Mouse (Mus musculus): Measurements from ENCODE around the gene Gjc1. TPM values are rescaled to one million over a fixed set of nuclear protein-coding genes. Genes with fewer than 3 reads are reported as not detected.
A peak's percentile ranks its signal among the peaks of the same experiment; 100 is the strongest.

Gene Gjc1
- 2.7 and 3.3 TPM in 2 replicates for polyA plus RNA-seq (2015; fragmentation: Nextera tagmentation; extraction: Ambion mirVana)

- Histone ChIP-seq H3K36me3 (no peaks in the 10 kb centered on the region), H3K4me3 (replicated peaks) (peak within 1 kb of the TSS; percentile 57), H3K27me3 (peaks cover 83% of the 10 kb centered on the region), H3K9ac (peak within 1 kb of the TSS; percentile 58), H3K4me1 (replicated peaks) (peaks cover 11% of the 10 kb centered on the region), H3K9me3 (replicated peaks) (no peaks in the 10 kb centered on the region), H3K27ac (peak within 1 kb of the TSS; percentile 61; the same call in 1 of the 2 replicates), H3K4me2 (peak within 1 kb of the TSS; percentile 67)
- no peak for DNase-seq
- no peak for ATAC-seq (ENCODE audit: low read depth)
- WGBS (ENCODE audit: insufficient replicate concordance): under 1% methylated on average over 92 of the region's 97 CpGs
Observed at GRCm38 (mm10) chr11:102819021-102819782, at the start of gene Gjc1. TSS of gene Gjc1 (minus strand) at chr11:102819700.

DNA sequence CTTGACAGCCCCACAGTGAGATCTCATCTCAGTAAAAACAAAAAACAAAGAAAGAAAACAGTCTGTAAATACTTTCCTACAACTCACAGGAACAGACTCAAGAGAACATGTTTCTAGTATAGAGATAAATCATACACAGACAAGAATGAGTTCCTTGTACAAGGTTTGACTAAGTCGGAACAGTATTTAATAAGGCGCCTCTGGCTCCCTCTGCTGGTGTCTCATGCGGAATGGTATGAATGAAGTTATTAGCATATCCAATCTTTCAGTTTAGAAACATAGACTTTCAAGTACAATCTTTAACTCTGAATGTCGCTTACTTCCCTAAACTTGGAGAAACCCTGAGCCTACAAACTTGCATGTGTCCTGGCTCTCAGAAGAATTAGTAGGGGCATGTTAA is 44.8 kb upstream of the Gjc1 start:
- DNase-seq (peak; percentile 9), ATAC-seq (ENCODE audit: low read depth) (no peak)
- Histone ChIP-seq H3K9me3 (replicated peaks) (no peaks in the 10 kb centered on the region), H3K4me1 (replicated peaks) (no peaks in the 10 kb centered on the region), H3K36me3 (peaks cover 97% of the 10 kb centered on the region), H3K27me3 (no peaks in the 10 kb centered on the region), H3K27ac (no peak overlapping the region), H3K4me2 (no peak overlapping the region), H3K9ac (no peak overlapping the region), H3K4me3 (replicated peaks) (no peak overlapping the region)
- WGBS (ENCODE audit: insufficient replicate concordance): 58% methylated on average over 4 of the region's 4 CpGs

DNA sequence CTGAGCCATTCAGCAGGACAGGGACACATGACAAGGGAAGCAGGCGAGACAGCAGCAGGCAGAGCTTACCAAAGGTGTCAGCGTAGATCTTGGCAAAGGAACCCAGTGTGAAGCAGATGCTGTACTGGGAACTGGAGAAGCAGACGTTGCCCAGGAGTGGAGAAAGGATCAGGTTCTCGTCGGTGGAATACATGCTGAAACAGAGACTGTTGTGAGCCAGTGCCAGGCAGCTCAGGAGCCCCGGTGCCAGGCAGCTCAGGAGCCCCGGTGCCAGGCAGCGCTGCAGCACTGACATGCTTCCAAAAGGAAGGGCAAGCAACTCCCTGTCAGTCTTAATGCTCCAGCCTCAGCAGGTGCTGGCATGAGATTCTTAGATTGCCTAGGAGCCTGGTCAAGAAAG is 40.4 kb upstream of the Gjc1 start:
- no peak overlapping the region for H3K4me2 ChIP-seq
- H3K9ac ChIP-seq: no peak overlapping the region
- H3K4me3 ChIP-seq (replicated peaks): no peak overlapping the region
- no peaks in the 10 kb centered on the region for H3K4me1 ChIP-seq (replicated peaks)
- H3K36me3 ChIP-seq: peaks cover 99% of the 10 kb centered on the region
- no peaks in the 10 kb centered on the region for H3K9me3 ChIP-seq (replicated peaks)
- no peak overlapping the region for H3K27ac ChIP-seq
- ATAC-seq (ENCODE audit: low read depth): no peak
- no peak for DNase-seq
- 88% methylated on average over 8 of the region's 8 CpGs for WGBS (ENCODE audit: insufficient replicate concordance)
- no peaks in the 10 kb centered on the region for H3K27me3 ChIP-seq

DNA sequence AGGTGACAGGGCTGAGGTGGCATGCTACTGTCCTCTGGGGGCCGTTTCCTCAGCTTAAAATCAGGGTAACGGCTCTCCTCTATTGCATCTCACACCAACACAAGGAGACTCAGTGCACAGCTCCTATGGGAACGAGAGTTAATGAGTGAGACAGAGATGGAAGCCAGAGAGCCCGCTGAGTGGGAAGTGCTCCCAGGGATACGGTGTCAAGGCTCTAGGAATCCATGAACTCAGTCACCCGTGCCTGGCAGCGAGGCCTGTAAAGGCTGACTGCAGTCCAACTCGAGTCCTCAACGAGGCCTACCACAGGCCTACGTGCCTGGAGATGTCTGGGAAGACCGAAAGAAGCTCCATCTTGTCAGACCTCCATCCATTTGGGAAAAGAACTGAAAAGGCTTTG is 39.5 kb upstream of the Gjc1 start:
- Histone ChIP-seq H3K27ac (no peak overlapping the region), H3K27me3 (no peaks in the 10 kb centered on the region), H3K4me3 (replicated peaks) (no peak overlapping the region), H3K4me2 (no peak overlapping the region), H3K36me3 (peaks cover 99% of the 10 kb centered on the region), H3K9me3 (replicated peaks) (no peaks in the 10 kb centered on the region), H3K9ac (no peak overlapping the region), H3K4me1 (replicated peaks) (no peaks in the 10 kb centered on the region)
- ATAC-seq (ENCODE audit: low read depth) (no peak), DNase-seq (no peak)
- WGBS (ENCODE audit: insufficient replicate concordance): 91% methylated on average over 11 of the region's 11 CpGs

- DNase-seq (no peak), ATAC-seq (ENCODE audit: low read depth) (no peak)
- H3K4me3 ChIP-seq (replicated peaks): no peak overlapping the region
- no peaks in the 10 kb centered on the region for H3K4me1 ChIP-seq (replicated peaks)
- no peak overlapping the region for H3K9ac ChIP-seq
- peaks cover 98% of the 10 kb centered on the region for H3K36me3 ChIP-seq
- H3K4me2 ChIP-seq: no peak overlapping the region
- no peaks in the 10 kb centered on the region for H3K9me3 ChIP-seq (replicated peaks)
- WGBS (ENCODE audit: insufficient replicate concordance): 73% methylated on average over 6 of the region's 6 CpGs
- no peaks in the 10 kb centered on the region for H3K27me3 ChIP-seq
- no peak overlapping the region for H3K27ac ChIP-seq
Observed at GRCm38 (mm10) chr11:102855941-102856340, 36.4 kb upstream of the Gjc1 start.

DNA sequence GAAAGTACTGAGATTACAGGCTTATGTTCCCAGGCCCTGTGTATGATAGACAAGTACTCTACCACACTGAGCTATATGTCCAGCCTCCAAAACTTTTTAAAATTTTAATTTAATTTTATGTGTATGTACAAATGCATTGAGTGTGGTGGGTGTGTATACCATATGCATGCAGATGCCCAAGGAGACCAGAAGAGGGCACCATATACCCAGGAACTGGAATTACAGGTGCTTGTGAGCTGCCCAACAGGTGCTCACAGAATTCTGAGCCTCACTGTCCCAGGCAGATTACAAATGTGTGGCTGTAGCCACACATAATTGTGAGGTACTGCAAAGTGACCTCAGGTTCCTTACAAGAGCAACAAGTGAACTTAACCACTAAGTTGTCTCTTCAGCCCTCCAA is 34.3 kb upstream of the Gjc1 start:
- DNase-seq: no peak

GRCm38 (mm10) chr11:102851883-102852282 is 32.4 kb upstream of the Gjc1 start:
- no peaks in the 10 kb centered on the region for H3K27me3 ChIP-seq
- no peaks in the 10 kb centered on the region for H3K4me1 ChIP-seq (replicated peaks)
- H3K27ac ChIP-seq: no peak overlapping the region
- H3K36me3 ChIP-seq: peaks cover 98% of the 10 kb centered on the region
- H3K4me2 ChIP-seq: no peak overlapping the region
- no peak overlapping the region for H3K4me3 ChIP-seq (replicated peaks)
- WGBS (ENCODE audit: insufficient replicate concordance): 65% methylated on average over 5 of the region's 5 CpGs
- H3K9ac ChIP-seq: no peak overlapping the region
- DNase-seq (peak; percentile 5), ATAC-seq (ENCODE audit: low read depth) (no peak)
- no peaks in the 10 kb centered on the region for H3K9me3 ChIP-seq (replicated peaks)

More for the DNA sequence above, 34.3 kb upstream of the Gjc1 start:
- Histone ChIP-seq H3K27ac (no peak overlapping the region), H3K4me3 (replicated peaks) (no peak overlapping the region), H3K9me3 (replicated peaks) (no peaks in the 10 kb centered on the region), H3K4me2 (no peak overlapping the region), H3K27me3 (no peaks in the 10 kb centered on the region), H3K9ac (no peak overlapping the region), H3K36me3 (peaks cover 98% of the 10 kb centered on the region), H3K4me1 (replicated peaks) (no peaks in the 10 kb centered on the region)
- ATAC-seq (ENCODE audit: low read depth): no peak

DNA sequence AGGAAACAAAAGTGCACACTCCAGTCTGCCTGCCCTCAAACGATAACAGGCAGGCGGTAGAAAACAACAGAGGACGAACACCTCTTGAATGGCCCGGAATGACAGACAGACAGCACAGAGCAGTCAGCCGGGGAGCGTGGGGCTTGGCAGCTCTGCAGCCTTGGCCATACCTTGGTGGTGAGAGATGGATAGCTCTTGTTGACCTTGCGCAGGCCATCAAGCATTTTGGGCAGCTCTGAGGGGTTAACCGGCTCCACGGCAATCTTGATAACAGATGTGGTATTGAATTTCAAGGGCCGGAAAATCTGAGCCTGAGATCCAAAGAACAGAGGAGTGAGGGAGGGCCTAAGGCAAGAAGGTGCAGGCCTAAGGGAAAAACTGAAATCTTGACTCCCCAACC is 26.4 kb upstream of the Gjc1 start:
- no peak for ATAC-seq (ENCODE audit: low read depth)
- Histone ChIP-seq H3K4me3 (replicated peaks) (no peak overlapping the region), H3K27ac (no peak overlapping the region), H3K4me1 (replicated peaks) (no peaks in the 10 kb centered on the region), H3K4me2 (no peak overlapping the region), H3K27me3 (no peaks in the 10 kb centered on the region), H3K9me3 (replicated peaks) (no peaks in the 10 kb centered on the region), H3K9ac (no peak overlapping the region), H3K36me3 (peaks cover 100% of the 10 kb centered on the region)
- 86% methylated on average over 10 of the region's 10 CpGs for WGBS (ENCODE audit: insufficient replicate concordance)
- DNase-seq: no peak

GRCm38 (mm10) chr11:102838616-102839150 is 19.2 kb upstream of the Gjc1 start:
- no peaks in the 10 kb centered on the region for H3K9me3 ChIP-seq (replicated peaks)
- H3K9ac ChIP-seq: no peak overlapping the region
- H3K4me1 ChIP-seq (replicated peaks): no peaks in the 10 kb centered on the region
- peaks cover 74% of the 10 kb centered on the region for H3K36me3 ChIP-seq
- DNase-seq: no peak
- H3K4me3 ChIP-seq (replicated peaks): no peak overlapping the region
- H3K27me3 ChIP-seq: no peaks in the 10 kb centered on the region
- no peak overlapping the region for H3K27ac ChIP-seq
- ATAC-seq (ENCODE audit: low read depth): no peak
- no peak overlapping the region for H3K4me2 ChIP-seq
- WGBS (ENCODE audit: insufficient replicate concordance): 82% methylated on average over 9 of the region's 9 CpGs

- H3K4me2 ChIP-seq: no peak overlapping the region
- H3K4me3 ChIP-seq (replicated peaks): no peak overlapping the region
- H3K27me3 ChIP-seq: no peaks in the 10 kb centered on the region
- H3K9me3 ChIP-seq (replicated peaks): no peaks in the 10 kb centered on the region
- H3K36me3 ChIP-seq: peaks cover 68% of the 10 kb centered on the region
- H3K4me1 ChIP-seq (replicated peaks): no peaks in the 10 kb centered on the region
- WGBS (ENCODE audit: insufficient replicate concordance): 87% methylated on average over 2 of the region's 2 CpGs
- no peak for ATAC-seq (ENCODE audit: low read depth)
- H3K27ac ChIP-seq: no peak overlapping the region
- no peak for DNase-seq
- H3K9ac ChIP-seq: no peak overlapping the region
Observed at GRCm38 (mm10) chr11:102838126-102838525, 18.6 kb upstream of the Gjc1 start.

GRCm38 (mm10) chr11:102837385-102837784 is 17.9 kb upstream of the Gjc1 start:
- no peak overlapping the region for H3K27ac ChIP-seq
- 79% methylated on average over 1 of the region's 1 CpGs for WGBS (ENCODE audit: insufficient replicate concordance)

GRCm38 (mm10) chr11:102836146-102836545 is 16.6 kb upstream of the Gjc1 start:
- H3K4me1 ChIP-seq (replicated peaks): no peaks in the 10 kb centered on the region
- H3K9ac ChIP-seq: no peak overlapping the region
- ATAC-seq (ENCODE audit: low read depth) (no peak), DNase-seq (no peak)
- H3K27ac ChIP-seq: no peak overlapping the region
- WGBS (ENCODE audit: insufficient replicate concordance): 80% methylated on average over 9 of the region's 9 CpGs
- no peak overlapping the region for H3K4me2 ChIP-seq
- H3K9me3 ChIP-seq (replicated peaks): no peaks in the 10 kb centered on the region
- peaks cover 48% of the 10 kb centered on the region for H3K36me3 ChIP-seq
- 0 out of 2 replicates have a peak, but pooled peaks cover 3% of the 10 kb centered on the region for H3K27me3 ChIP-seq
- no peak overlapping the region for H3K4me3 ChIP-seq (replicated peaks)

More at GRCm38 (mm10) chr11:102837385-102837784, 17.9 kb upstream of the Gjc1 start:
- Histone ChIP-seq H3K9me3 (replicated peaks) (no peaks in the 10 kb centered on the region), H3K9ac (no peak overlapping the region), H3K4me2 (no peak overlapping the region), H3K4me3 (replicated peaks) (no peak overlapping the region), H3K27me3 (no peaks in the 10 kb centered on the region), H3K36me3 (peaks cover 61% of the 10 kb centered on the region), H3K4me1 (replicated peaks) (no peaks in the 10 kb centered on the region)
- ATAC-seq (ENCODE audit: low read depth) (no peak), DNase-seq (no peak)

Data from liver, embryonic 13.5 days (tissue).